Mouse (Mus musculus) left cerebral cortex, adult 9 months (tissue): ENCODE data around the gene Ect2.
A peak's percentile ranks its signal among the peaks of the same experiment; 100 is the strongest.

Source experiments
- DNase-seq, 2 experiments: peaks; one replicate each; pipeline ENCODE4 v3.0.0; 2022; ENCODE audit warnings: low spot score in 2 of 2

The Ect2 gene

GRCm38 (mm10) chr3:27158910-27159309, 5.2 kb upstream of the Ect2 start:
- no peak for DNase-seq

DNA sequence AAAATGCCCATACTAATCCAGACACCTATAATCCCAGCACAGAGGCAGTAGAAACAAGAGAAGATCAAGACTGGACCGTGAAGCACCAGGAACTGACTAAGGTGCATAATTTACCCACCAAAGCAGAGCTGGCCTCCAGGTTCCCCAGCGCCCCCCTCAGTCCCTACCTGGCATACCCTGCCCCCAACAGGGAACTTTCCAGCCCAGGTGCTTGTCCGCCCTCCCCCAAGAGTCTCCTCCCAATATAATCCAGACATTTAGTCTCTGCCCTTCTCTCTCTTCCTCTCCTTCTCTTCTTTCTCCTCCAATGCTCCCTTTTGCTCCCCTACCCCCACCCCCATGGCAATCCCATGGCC, 2.9 kb upstream of the Ect2 start:
- no peak for DNase-seq

GRCm38 (mm10) chr3:27155856-27156593, 2.3 kb upstream of the Ect2 start:
- DNase-seq = no peak

DNA sequence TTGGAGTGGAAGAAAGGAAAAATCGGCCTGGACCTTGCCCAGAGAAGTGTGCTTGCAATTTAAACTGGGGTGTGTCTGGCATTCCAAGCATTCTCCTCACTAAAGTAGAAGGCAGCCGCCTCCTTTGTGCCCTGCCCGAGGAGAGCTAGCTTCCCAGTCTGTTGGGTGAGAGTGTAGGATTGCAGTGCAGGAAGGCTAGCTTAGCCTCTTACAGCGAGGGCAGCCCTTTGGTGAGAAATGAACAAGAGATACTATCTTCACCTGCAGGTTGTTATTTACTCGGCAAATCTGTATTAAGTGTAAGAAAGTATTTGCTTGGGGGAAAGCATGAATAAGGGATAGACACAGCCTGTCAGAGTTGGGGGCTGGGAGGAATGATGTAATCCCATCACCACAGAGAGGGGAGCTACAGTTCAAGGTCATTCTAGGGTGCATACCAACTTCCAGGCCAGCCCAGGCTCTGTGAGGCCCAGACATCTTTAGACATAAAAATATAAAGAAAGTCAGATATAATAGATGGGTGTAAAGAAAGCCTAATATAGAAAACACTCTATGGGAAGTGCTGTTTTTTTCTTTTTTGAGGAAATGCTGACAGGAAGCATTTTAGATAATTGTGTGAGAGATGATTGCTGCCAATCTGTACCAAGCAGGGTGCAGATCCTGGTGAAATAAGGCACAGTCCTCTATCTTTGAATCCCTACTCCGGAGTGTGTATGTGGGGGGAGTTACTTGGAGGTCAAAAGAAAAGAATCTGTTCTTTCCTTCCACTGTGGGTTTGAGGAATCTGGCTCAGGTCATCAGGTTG, 1.6 kb upstream of the Ect2 start:
- no peak for DNase-seq

DNA sequence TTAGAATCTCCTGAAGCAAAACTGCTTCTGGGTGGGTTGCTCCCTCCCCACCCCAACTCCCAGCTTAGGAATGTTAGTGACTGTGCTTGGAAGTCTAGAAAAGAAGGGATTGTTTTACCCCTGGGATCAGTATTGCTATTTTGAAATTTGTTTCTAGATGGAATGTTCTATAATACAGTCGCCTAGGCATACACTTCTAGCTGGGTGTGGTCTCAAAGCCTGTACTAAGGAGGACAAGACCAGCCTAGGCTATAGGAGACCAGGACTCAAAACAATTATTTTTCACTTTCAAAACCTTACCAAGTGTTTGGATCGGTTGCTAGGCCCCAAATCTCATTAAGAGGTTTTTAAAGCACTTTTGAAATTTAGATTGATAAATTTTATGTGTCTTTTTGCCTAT, 602 bp upstream of the Ect2 start:
- no peak for DNase-seq

DNA sequence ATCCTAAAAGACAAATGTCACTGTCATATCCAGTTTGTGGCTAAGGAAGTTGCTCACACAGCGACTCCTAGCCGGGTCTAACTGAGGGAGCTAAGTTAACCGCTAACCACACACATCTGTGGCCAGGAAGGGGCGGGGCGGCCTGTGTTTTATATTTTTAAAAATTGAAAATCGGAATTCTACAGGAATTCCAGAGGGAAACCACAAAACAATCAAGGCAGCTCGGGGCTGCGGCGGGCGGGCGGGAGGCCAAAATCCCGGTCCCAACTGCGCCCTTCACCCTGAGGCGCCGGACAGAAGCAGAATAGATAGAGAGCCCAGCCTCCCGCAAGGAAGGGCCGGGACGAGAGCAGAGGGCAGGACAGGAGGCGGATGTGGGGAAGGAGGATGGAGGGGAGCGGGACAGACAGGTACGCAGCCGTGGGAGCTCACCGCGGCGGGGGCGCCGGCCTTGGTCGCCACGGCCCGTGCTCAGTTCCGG, 447 bp downstream of the Ect2 start:
- DNase-seq = no peak

- DNase-seq = no peak
These were observed 7.9 kb downstream of the Ect2 start for GRCm38 (mm10) chr3:27145733-27146132.

GRCm38 (mm10) chr3:27143570-27143969, 10.1 kb downstream of the Ect2 start:
- no peak for DNase-seq

DNA sequence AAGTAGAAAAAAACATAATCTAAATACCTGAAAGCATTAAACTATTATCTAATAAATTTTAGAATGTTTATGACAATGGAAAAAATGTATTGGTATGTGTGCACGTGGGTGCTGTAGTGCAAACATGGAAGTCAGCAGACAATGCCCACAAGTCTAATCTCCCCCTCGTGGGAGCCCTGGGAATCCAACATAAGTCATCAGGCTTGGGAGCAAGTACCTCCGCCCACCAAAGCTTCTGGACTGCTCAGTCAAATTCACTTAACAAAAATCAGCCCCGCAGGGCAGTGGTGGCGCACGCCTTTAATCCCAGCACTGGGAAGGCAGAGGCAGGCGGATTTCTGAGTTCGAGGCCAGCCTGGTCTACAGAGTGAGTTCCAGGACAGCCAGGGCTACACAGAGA, 13.6 kb downstream of the Ect2 start:
- no peak for DNase-seq

- DNase-seq = no peak
These were observed 31.7 kb downstream of the Ect2 start for GRCm38 (mm10) chr3:27121864-27122450.

GRCm38 (mm10) chr3:27120932-27121331, 32.7 kb downstream of the Ect2 start:
- no peak for DNase-seq

DNA sequence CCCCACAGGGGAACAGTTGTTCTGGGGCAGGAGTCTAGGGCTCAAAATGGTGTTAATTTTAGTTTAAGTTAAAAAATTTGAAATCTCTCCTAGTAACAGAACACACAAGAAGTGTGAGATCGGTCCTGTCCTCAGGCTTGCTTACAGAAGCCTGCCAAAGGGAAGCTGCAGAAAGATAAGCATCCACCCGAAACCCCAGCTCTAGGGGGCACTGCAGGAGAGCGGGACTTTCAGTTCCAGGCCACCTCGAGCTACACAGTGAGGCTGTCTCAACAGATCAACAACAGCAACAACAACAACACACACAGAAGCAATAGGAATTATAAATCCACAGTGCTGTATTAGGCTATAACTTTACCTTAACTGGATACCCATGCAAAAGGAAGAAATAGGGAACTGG, 35.5 kb downstream of the Ect2 start:
- no peak for DNase-seq

DNA sequence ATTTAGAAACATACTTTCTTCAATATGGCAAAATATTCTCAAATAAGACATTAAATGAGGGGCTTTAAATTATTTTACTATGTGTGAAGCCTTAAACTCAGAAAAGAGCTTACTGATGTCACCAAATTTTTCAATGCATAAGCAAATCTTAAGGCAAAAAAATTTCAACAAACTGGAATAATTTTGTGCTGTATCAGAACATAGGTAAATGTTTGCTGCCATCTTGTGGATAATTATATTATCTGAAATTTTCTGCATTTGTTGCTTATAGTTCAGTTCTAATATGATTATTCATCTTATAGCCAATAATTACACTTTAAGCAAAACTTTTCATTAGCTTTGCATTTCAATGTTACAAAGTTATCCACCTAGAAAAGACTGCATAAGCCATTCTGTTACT, 42.8 kb downstream of the Ect2 start:
- no peak for DNase-seq

DNA sequence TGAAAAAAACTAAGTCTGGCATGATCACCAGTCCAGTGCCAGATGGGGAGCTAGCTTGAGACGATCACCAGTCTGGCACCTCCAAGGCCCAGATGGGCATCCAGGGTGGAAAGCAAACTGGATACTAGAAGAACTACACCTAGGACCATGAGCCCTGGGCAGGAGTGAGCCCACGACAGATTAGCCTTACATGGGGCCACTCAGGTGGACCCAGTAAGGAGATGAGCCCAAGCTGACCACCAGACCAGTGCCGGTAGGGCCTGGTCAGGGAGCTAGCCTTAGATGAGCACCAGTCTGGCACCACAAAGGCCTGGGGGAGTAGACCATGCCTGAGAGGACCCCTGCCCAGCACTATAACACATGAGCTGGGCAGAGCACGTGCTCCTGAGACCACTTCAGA, 44.6 kb downstream of the Ect2 start:
- DNase-seq = no peak

GRCm38 (mm10) chr3:27107142-27107541, 46.5 kb downstream of the Ect2 start:
- DNase-seq = peak in 1 of 2 experiments; percentile 9

GRCm38 (mm10) chr3:27102965-27103364, 50.7 kb downstream of the Ect2 start:
- no peak for DNase-seq

- no peak for DNase-seq
These were observed 55.0 kb downstream of the Ect2 start for GRCm38 (mm10) chr3:27098633-27099032.

DNA sequence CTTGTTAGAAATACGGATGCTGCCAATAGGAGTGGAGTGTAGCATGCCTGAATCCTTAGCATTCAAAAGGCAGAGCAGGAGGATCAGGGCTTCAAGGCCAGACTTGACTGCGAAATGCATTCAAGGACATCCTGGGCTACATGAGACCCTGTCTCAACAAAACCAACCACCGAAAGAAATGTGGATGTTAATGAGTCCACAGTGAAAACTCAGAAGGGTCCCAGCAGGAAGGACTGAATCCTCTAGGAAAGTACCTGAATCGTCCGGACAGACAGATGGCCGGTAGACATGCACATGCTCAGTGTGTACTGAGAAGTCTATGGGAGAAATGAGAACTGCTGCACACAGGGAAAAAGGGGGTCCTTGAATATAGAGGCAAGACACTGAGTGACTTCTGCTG, 67.5 kb downstream of the Ect2 start:
- DNase-seq = no peak

DNA sequence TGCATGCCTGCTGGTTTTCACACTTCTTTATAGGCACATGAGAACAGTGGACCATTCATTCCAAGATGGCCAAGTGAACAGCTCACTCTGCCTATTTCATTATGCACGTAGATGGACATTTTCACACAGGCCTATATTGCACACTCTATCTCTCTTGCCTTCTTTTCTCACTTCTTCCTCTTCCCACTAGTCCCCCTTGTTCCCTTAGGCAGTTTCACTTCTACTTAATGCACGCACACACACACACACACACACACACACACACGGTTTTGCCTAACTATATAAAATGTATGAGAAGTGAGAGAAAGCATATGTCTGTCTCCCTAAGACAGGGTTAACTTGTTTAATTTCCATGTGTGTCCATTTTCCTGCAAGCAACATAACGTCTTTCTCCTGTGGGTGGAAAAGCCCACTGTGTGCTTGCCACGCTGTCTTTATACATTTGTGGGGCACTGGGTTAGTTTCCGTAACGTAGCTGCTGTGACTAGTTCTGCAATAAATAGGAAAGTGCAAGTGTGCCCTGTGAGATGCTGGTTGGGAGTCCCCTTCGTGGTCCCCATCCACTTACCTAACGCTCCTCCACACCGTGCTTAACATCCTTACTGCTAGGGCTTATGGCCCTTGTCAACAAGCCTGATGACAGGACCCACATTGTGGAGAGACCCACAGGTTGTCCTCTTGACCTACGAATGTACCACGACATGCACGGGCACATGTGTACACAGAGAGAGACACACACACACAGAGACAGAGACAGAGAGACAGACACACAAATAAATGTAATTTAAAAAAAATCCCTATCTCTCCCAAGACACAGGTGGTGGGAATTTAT, 72.2 kb downstream of the Ect2 start:
- DNase-seq = no peak

DNA sequence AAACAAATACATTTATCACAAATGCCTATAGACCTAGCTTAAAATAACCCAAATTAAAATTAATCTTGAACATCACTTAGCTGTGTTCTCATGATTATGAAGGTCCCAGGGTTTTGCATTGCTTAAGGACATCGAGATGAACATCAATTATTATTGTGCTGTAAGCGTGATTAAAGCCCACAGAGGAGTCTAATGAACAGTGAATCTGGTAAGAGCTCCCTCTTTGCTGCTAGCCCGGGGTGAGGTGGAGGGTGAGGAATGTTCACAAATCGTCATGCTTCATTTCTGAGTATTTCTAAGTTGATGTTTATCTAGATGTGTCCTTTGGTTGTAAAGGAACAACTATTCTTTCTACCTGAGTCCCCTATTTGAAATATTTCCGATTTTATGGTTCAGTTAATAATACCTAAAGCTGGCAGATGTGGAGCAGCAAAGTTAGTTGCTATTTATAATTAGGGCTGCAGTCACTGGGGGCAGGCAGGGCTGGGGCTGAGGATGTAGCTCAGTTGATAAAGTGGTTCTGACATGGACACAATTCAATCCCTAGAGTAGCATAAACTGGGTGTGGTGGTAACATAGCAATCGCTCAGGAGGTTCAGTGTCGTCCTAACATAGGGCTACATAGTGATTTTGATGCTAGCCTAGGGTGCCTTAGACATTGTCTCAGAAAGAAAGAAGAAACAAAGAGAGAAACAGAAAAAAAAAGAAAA, 73.5 kb downstream of the Ect2 start:
- DNase-seq = no peak

GRCm38 (mm10) chr3:27073884-27074283, 79.8 kb downstream of the Ect2 start:
- DNase-seq = no peak
